ENCODE assay signal across 13 mouse cellular contexts in the genomic region with DNA sequence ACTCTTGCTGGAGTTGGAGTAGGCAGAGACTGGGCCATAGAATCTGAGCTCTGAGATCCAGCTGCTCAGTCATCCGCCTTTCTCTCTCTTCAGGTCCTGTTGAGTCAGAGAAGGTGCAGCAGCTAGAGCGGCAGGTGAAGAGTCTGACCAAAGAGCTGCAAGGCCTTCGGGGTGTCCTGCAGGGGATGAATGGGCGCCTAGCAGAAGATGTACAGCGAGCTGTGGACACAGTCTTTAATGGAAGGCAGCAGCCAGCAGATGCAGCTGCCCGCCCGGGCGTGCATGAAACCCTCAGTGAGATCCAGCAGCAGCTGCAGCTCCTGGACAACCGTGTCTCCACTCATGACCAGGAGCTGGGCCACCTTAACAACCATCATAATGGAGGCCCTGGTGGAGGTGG. TPM values are rescaled to one million over a fixed set of nuclear protein-coding genes. Genes with fewer than 3 reads are reported as not detected.
DNase-seq lines count a peak whose midpoint lies in the region; ATAC-seq lines count a peak whose summit lies in the region.
"Had no signal": no experiment of that assay in that cellular context is flagged by ENCODE, and none has a peak within 500 bp of the region (broad histone marks: within the 10 kb centered on the region; RNA-seq: fewer than 3 reads in every experiment).

No protein-coding gene starts in this region.

- no peaks in the 10 kb centered on the region for H3K9me3 ChIP-seq in heart, embryonic 12.5 days (replicated peaks)
- H3K9me3 ChIP-seq in lung, embryonic 15.5 days = no peaks in the 10 kb centered on the region
- no peaks in the 10 kb centered on the region for H3K9me3 ChIP-seq in embryonic facial prominence, embryonic 12.5 days
- H3K9me3 ChIP-seq in liver, embryonic 15.5 days (replicated peaks) = no peaks in the 10 kb centered on the region
- H3K9me3 ChIP-seq: neural tube, embryonic 12.5 days had no signal

- DNase-seq in heart, adult 8-10 months (ENCODE audit: low spot score) = no peak
- no peak for DNase-seq in lung, postnatal 4 days
- no peak for DNase-seq in frontal cortex, postnatal 10 days (ENCODE audit: low spot score in 2 of 2)
- DNase-seq: cerebellum, adult 8-10 months; lung, postnatal 36 days; right cerebral cortex, postnatal 14 days; thymus, postnatal 14 days had no signal

- peaks cover 44% of the 10 kb centered on the region for H3K36me3 ChIP-seq in heart, embryonic 12.5 days
- peaks cover 39% of the 10 kb centered on the region for H3K36me3 ChIP-seq in lung, embryonic 15.5 days
- H3K36me3 ChIP-seq in embryonic facial prominence, embryonic 12.5 days = peaks cover 44% of the 10 kb centered on the region
- peaks cover 29% of the 10 kb centered on the region for H3K36me3 ChIP-seq in liver, embryonic 15.5 days (replicated peaks)

- no peak overlapping the region for H3K4me3 ChIP-seq in heart, embryonic 12.5 days
- H3K4me3 ChIP-seq in lung, embryonic 15.5 days = no peak overlapping the region
- H3K4me3 ChIP-seq in embryonic facial prominence, embryonic 12.5 days = 0 out of 2 replicates have a peak overlapping the region, but pooled peaks have one; percentile 59
- H3K4me3 ChIP-seq in liver, embryonic 15.5 days (replicated peaks) = no peak overlapping the region
- H3K4me3 ChIP-seq: neural tube, embryonic 12.5 days had no signal

- ATAC-seq in heart, embryonic 12.5 days (ENCODE audit: insufficient number of reproducible peaks, low FRiP score) = no peak
- no peak for ATAC-seq in lung, embryonic 15.5 days (ENCODE audit: borderline replicate concordance, extremely low read depth, low FRiP score, low TSS enrichment)
- ATAC-seq in embryonic facial prominence, embryonic 12.5 days (ENCODE audit: insufficient number of reproducible peaks, insufficient read depth, low FRiP score, low TSS enrichment) = no peak
- no peak for ATAC-seq in liver, embryonic 15.5 days (ENCODE audit: insufficient read depth)

- peaks cover 83% of the 10 kb centered on the region for H3K4me1 ChIP-seq in heart, embryonic 12.5 days (replicated peaks)
- H3K4me1 ChIP-seq in lung, embryonic 15.5 days = peaks cover 53% of the 10 kb centered on the region
- peaks cover 43% of the 10 kb centered on the region for H3K4me1 ChIP-seq in embryonic facial prominence, embryonic 12.5 days
- peaks cover 83% of the 10 kb centered on the region for H3K4me1 ChIP-seq in liver, embryonic 15.5 days (replicated peaks)

- 91% methylated on average over 9 of the region's 9 CpGs for WGBS in heart, embryonic 12.5 days
- 90% methylated on average over 9 of the region's 9 CpGs for WGBS in lung, embryonic 15.5 days
- 91% methylated on average over 9 of the region's 9 CpGs for WGBS in embryonic facial prominence, embryonic 12.5 days
- WGBS in liver, embryonic 15.5 days (ENCODE audit: insufficient replicate concordance) = 77% methylated on average over 9 of the region's 9 CpGs

- no peaks in the 10 kb centered on the region for H3K27me3 ChIP-seq in heart, embryonic 12.5 days (replicated peaks)
- no peaks in the 10 kb centered on the region for H3K27me3 ChIP-seq in lung, embryonic 15.5 days
- H3K27me3 ChIP-seq in embryonic facial prominence, embryonic 12.5 days = no peaks in the 10 kb centered on the region
- H3K27me3 ChIP-seq in liver, embryonic 15.5 days = no peaks in the 10 kb centered on the region
- H3K27me3 ChIP-seq: neural tube, embryonic 12.5 days had no signal

- 0 out of 2 replicates have a peak overlapping the region, but pooled peaks have one; percentile 21 for H3K9ac ChIP-seq in heart, embryonic 12.5 days
- H3K9ac ChIP-seq in lung, embryonic 15.5 days = no peak overlapping the region
- H3K9ac ChIP-seq in embryonic facial prominence, embryonic 12.5 days = no peak overlapping the region
- H3K9ac ChIP-seq in liver, embryonic 15.5 days = no peak overlapping the region
- H3K9ac ChIP-seq: neural tube, embryonic 12.5 days had no signal

- peak overlapping the region; percentile 52; the same call in 1 of the 2 replicates for H3K27ac ChIP-seq in heart, embryonic 12.5 days (ENCODE audit: poor library complexity, severe bottlenecking)
- peak overlapping the region; percentile 61; the same call in 1 of the 2 replicates for H3K27ac ChIP-seq in lung, embryonic 15.5 days
- H3K27ac ChIP-seq in embryonic facial prominence, embryonic 12.5 days = no peak overlapping the region
- H3K27ac ChIP-seq in liver, embryonic 15.5 days (replicated peaks) = peak overlapping the region; percentile 77
- H3K27ac ChIP-seq: neural tube, embryonic 12.5 days had no signal

- peak overlapping the region; percentile 74; the same call in 1 of the 2 replicates for H3K4me2 ChIP-seq in heart, embryonic 12.5 days
- peak overlapping the region; percentile 77; the same call in 1 of the 2 replicates for H3K4me2 ChIP-seq in lung, embryonic 15.5 days
- H3K4me2 ChIP-seq in embryonic facial prominence, embryonic 12.5 days (replicated peaks) = no peak overlapping the region
- H3K4me2 ChIP-seq in liver, embryonic 15.5 days = no peak overlapping the region

RNA-seq across cellular contexts. Expression of a gene that starts 3.6 kb away (rescaled TPM):
- 179 and 187 TPM in 2 replicates for polyA plus RNA-seq in heart, embryonic 12.5 days (2016; fragmentation: Nextera tagmentation; extraction: Ambion mirVana)
- total RNA-seq in heart, adult 8-10 months (2022) = 10 to 100 TPM; 13.9 to 16.6 (median 16.0) TPM
- 228 and 233 TPM in 2 replicates for polyA plus RNA-seq in lung, embryonic 15.5 days (2015; fragmentation: Nextera tagmentation; extraction: Ambion mirVana)
- polyA plus RNA-seq in embryonic facial prominence, embryonic 12.5 days (2016; fragmentation: Nextera tagmentation; extraction: Ambion mirVana) = 248 and 252 TPM in 2 replicates
- 37.6 and 46.8 TPM in 2 replicates for polyA plus RNA-seq in liver, embryonic 15.5 days (2015; fragmentation: Nextera tagmentation; extraction: Ambion mirVana)

RNA-seq across cellular contexts. Expression of a gene that starts 4.4 kb away (rescaled TPM):
- 6.5 and 8.1 TPM in 2 replicates for polyA plus RNA-seq in heart, embryonic 12.5 days (2016; fragmentation: Nextera tagmentation; extraction: Ambion mirVana)
- 10 to 100 TPM; 23.8 to 31.8 (median 26.6) TPM for total RNA-seq in heart, adult 8-10 months (2022)
- 11.8 and 14.6 TPM in 2 replicates for polyA plus RNA-seq in lung, embryonic 15.5 days (2015; fragmentation: Nextera tagmentation; extraction: Ambion mirVana)
- polyA plus RNA-seq in embryonic facial prominence, embryonic 12.5 days (2016; fragmentation: Nextera tagmentation; extraction: Ambion mirVana) = 13.7 and 14.2 TPM in 2 replicates
- 33.1 and 35.9 TPM in 2 replicates for polyA plus RNA-seq in liver, embryonic 15.5 days (2015; fragmentation: Nextera tagmentation; extraction: Ambion mirVana)

RNA-seq across cellular contexts. Expression of a gene that starts 9.3 kb away (rescaled TPM):
- polyA plus RNA-seq in heart, embryonic 12.5 days (2016; fragmentation: Nextera tagmentation; extraction: Ambion mirVana) = 386 and 388 TPM in 2 replicates
- total RNA-seq in heart, adult 8-10 months (2022) = 100 to 1,000 TPM; 140 to 164 (median 156) TPM
- 421 and 449 TPM in 2 replicates for polyA plus RNA-seq in lung, embryonic 15.5 days (2015; fragmentation: Nextera tagmentation; extraction: Ambion mirVana)
- 346 and 376 TPM in 2 replicates for polyA plus RNA-seq in embryonic facial prominence, embryonic 12.5 days (2016; fragmentation: Nextera tagmentation; extraction: Ambion mirVana)
- 312 and 329 TPM in 2 replicates for polyA plus RNA-seq in liver, embryonic 15.5 days (2015; fragmentation: Nextera tagmentation; extraction: Ambion mirVana)

RNA-seq across cellular contexts. Expression of a gene that starts 28.3 kb away (rescaled TPM):
- 12.5 and 14.4 TPM in 2 replicates for polyA plus RNA-seq in heart, embryonic 12.5 days (2016; fragmentation: Nextera tagmentation; extraction: Ambion mirVana)
- total RNA-seq in heart, adult 8-10 months (2022) = 1 to 10 TPM; 4.9 to 6.3 (median 5.6) TPM
- polyA plus RNA-seq in lung, embryonic 15.5 days (2015; fragmentation: Nextera tagmentation; extraction: Ambion mirVana) = 20.4 and 21.0 TPM in 2 replicates
- 31.9 and 34.1 TPM in 2 replicates for polyA plus RNA-seq in embryonic facial prominence, embryonic 12.5 days (2016; fragmentation: Nextera tagmentation; extraction: Ambion mirVana)
- 4.8 and 5.7 TPM in 2 replicates for polyA plus RNA-seq in liver, embryonic 15.5 days (2015; fragmentation: Nextera tagmentation; extraction: Ambion mirVana)

RNA-seq across cellular contexts. Expression of a gene that starts 28.6 kb away (rescaled TPM):
- polyA plus RNA-seq in heart, embryonic 12.5 days (2016; fragmentation: Nextera tagmentation; extraction: Ambion mirVana) = 4.9 and 5.2 TPM in 2 replicates
- total RNA-seq in heart, adult 8-10 months (2022) = under 1 TPM; 0.37 to 0.97 (median 0.60) TPM
- 2.3 and 2.4 TPM in 2 replicates for polyA plus RNA-seq in lung, embryonic 15.5 days (2015; fragmentation: Nextera tagmentation; extraction: Ambion mirVana)
- polyA plus RNA-seq in embryonic facial prominence, embryonic 12.5 days (2016; fragmentation: Nextera tagmentation; extraction: Ambion mirVana) = 4.5 and 5.7 TPM in 2 replicates
- polyA plus RNA-seq in liver, embryonic 15.5 days (2015; fragmentation: Nextera tagmentation; extraction: Ambion mirVana) = 4.0 and 4.5 TPM in 2 replicates
- total RNA-seq: hematopoietic stem cell, adult 5-6 weeks had no signal

Comparison
In these comparisons a context has a peak if more than half of its experiments do, and no peak if none do; other contexts are left out.
1. H3K4me2 ChIP-seq: peak in heart, embryonic 12.5 days (single experiment) and lung, embryonic 15.5 days (single experiment); none in embryonic facial prominence, embryonic 12.5 days (single experiment) and liver, embryonic 15.5 days (single experiment).